Mouse (Mus musculus) cerebellum, adult 9-11 months (tissue): ENCODE measurements around the gene Ccdc106.
A peak's percentile ranks its signal among the peaks of the same experiment; 100 is the strongest.

Source experiments
- DNase-seq: peaks from one replicate; pipeline ENCODE4 v3.0.0; 2022

Ccdc106 gene

GRCm38 (mm10) chr7:5083325-5084105 lies 63.2 kb downstream of the Ccdc106 start:
- peak; percentile 24 for DNase-seq

DNA sequence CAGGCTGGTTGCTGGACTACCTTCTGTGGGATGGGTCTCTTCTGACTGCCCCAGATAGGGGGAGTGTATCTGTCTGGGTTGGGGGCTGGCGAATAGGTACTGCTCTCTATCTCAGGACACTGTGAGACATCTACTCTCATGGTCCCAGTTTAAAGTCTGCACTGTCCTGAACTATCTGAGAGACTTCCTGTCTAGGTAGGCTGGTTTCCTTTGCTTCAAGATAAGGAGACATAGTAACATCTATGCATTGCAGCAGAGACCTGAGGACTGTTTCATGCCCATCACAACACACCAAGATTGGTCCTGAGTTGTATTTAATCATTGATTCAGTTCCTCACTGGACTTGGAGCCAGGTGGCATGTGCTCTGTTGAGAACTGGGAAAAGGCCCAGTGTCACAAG lies 65.2 kb downstream of the Ccdc106 start:
- DNase-seq, result no peak

GRCm38 (mm10) chr7:5086921-5087440 lies 66.6 kb downstream of the Ccdc106 start:
- peak; percentile 5 for DNase-seq

GRCm38 (mm10) chr7:5087886-5088285 lies 67.5 kb downstream of the Ccdc106 start:
- peak; percentile 5 for DNase-seq

DNA sequence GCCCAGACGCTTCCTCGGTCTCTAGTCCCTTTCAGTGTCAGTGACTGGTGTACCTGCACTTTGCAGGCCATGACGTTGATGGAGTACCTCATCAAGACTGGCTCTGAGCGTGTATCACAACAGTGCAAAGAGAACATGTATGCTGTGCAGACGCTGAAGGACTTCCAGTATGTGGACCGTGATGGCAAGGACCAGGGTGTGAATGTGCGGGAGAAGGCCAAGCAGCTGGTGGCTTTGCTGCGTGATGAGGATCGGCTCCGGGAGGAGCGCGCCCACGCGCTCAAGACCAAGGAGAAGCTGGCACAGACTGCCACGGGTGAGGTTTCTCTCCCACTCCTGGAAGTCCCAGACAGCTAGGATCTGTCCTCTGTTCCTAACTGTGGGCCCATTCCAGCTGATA lies 69.5 kb downstream of the Ccdc106 start:
- peak; percentile 2 for DNase-seq

DNA sequence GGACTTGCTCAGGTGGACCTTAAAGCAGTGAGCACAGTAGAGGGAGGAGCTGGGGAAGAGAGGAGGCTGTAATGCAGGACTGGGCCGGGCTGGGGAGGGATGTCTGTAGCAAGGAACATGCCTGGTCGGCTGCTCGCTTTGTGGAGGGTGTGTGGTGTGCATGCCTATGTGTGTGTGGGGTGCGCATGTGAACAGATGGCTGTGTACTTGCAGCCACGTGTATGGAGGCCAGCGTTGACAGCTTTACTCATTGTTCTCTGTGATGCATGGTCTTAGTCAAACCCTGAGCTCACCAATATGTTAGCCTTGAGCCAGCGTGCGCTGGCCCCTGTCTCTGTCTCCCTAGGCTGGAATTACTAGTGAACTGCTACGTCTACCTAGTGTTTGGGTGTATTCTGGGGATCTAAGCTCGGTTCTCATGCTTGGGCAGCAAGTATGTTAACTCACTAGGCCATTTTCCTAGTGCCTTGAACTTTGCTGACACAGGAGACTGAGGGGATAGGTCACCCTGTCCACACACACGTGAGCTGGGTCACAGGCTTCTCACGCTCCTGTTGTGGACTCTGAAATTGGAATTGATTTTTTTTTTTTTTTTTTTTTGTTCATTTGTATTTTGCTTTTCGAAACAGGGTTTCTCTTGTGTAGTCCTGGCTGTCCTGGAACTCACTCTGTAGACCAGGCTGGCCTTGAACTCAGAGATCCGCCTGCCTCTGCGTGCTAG lies 70.8 kb downstream of the Ccdc106 start:
- peak; percentile 1 for DNase-seq

DNA sequence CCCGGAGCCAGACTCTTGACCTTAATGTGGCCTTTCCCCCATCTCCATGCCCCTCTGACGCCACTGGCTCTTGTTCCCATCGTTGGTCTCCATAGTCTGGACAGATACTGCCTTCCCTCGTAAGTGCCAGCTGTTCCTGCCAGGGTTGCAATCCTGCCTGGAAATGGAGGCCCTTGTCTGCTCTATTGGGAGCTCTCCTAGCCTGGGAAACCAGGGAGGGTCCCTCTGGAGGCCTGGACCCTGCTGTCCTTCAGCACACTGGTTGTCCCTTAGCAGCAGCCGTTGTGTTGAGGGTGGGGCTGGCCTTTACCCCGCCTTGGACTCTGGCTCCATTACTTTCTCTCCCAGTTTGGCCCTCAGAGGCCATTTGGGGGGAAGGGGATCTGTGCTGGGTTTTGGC lies 72.0 kb downstream of the Ccdc106 start:
- DNase-seq, result peak; percentile 4

GRCm38 (mm10) chr7:5092831-5093510 lies 72.6 kb downstream of the Ccdc106 start:
- DNase-seq, result peak; percentile 4

DNA sequence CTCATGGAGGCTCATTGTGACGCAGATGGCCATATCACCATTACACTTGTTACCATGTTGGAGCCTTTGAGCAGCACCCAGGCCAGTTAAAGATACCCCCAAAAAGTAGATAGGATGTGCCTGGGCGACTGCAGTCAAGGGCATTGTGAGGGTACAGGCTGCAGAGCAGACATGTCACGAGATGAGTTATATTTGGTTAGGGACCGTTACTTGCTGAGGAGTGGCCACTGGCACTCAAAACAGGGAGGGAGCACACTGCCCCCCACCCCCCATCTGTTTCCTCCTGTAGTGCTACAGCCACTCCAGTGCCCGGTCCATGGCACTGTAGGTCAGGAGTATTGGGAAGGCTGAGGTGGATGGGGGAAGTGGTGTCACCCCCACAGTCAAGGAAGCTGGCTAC lies 78.4 kb downstream of the Ccdc106 start:
- no peak for DNase-seq

- no peak for DNase-seq
These were observed 79.4 kb downstream of the Ccdc106 start for GRCm38 (mm10) chr7:5099796-5100195.

DNA sequence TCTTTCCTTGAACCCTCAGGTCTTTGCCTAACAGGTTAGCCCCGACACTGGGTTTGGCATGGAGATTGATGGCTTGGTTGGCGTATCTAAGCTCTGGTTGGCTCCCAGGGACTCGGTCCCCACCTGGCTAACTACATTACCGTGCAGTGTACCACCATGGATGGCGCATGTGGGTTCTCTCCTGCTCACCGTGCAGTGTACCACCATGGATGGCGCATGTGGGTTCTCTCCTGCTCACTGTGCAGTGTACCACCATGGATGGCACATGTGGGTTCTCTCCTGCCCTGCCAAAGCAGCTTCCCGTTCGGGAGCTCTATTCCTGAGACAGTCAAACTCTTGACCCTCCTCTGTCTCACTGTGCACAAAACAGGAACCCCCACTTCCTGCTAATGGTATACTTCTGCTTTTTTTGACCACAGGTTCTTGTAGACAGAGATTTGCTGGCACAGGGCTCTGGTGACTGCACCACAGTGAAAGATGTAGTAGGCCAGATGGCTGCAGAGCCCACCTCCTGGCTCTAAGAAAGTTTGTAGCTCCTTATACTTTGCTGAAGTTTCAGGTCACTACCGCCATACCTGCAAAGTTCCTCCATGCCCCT lies 80.8 kb downstream of the Ccdc106 start:
- DNase-seq, result no peak

DNA sequence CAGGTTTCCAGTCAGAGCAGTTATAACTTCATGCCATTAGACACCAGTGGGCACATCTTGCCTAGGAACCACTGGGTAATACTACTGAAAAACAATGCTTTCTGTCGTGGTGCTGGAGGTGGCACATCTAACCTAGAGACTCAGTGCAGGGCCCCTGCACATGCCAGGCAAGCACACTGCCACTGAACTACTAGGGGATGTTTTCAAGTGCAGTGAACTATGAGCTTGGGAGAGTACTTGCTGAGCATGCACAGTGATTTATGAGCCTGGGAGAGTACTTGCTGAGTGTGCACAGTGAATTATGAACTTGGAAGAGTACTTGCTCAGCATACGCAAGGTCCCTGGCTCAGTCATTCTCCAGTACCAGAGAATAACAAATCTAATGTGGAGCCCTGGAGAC lies 82.2 kb downstream of the Ccdc106 start:
- no peak for DNase-seq

DNA sequence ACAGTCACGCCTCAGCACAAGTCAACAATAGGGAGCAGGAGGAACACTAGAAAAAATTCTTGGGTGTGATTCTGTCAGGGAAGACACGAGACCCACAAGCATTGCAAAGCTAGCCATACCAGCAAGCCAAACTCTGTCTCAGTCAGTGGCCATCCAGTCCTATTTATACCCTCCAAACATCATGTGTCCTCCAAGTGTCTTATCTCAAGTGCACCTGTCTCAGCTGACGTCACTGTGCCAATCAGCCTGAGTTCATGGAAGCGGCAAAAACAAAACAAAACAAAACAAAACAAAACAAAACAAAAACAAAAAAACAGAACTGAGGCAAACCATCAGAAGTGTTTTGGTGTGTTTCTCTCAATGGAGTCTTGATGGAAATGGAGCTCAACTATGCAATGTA lies 87.9 kb downstream of the Ccdc106 start:
- no peak for DNase-seq

GRCm38 (mm10) chr7:5109301-5109700 lies 88.9 kb downstream of the Ccdc106 start:
- no peak for DNase-seq
